Mouse (Mus musculus) heart, adult 9 months (tissue): ENCODE measurements at regions not wholly inside any gene's neighbourhood (a gene's known extent, or its start where the extent isn't known, plus 50 kb on each side); places are given as distances from the start of the nearest gene placed in this dataset.

Source experiments
- DNase-seq, 2 experiments: peaks; one replicate each; pipeline ENCODE4 v3.0.0; 2022; ENCODE audit warnings: low spot score in 2 of 2

DNA sequence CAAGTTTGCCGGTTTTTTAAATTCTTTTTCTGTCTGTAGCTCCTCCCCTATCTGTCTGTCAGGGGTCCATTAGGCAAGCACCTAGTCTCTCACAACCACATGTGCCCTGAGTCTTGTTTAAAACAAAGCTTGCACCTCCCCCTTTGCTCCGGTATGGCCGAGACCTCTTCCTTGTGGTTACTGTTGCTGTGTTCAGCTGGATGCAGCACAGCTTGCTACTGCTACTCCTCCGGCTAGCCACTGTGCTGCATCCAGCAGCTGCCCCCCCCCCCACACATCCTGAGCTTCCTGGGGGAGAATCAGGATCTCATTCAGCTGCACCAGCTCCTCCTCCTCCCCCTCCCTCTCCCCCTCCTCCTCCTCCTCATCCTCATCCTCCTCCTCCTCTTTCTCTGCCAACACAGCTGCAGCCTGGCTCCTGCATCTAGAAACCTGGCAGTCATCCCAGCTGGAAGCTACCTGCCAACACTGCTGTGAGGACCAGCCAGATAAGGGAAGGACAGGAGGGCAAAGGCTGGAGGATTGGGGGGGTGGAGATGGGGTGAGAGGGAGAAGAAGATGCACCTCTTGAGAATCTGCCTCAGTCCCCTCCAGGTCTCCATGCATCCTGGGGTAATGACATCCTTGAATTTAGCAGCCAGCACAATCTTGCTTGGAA is 114.8 kb upstream of the Tmem260 start:
- peak; percentile 59 to 75 for DNase-seq

DNA sequence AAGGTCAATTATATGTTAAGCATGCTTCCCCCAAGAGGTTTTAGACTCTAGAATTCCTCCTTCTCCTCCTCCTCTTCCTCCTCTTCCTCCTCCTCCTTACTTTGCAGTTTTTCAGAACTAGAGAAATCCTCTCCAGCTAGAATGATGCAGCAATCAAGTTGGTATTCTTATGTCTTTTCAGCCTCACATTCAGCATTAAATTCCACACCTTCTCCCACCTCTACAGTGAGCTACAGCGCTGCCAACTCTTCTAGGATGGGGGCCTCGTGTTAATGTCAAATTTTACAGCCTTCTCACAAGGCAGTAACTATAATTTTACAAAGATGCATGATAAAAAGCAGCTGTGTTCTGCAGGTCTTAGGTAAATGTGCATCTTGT is 114.3 kb upstream of the Tmem260 start:
- DNase-seq, result no peak

DNA sequence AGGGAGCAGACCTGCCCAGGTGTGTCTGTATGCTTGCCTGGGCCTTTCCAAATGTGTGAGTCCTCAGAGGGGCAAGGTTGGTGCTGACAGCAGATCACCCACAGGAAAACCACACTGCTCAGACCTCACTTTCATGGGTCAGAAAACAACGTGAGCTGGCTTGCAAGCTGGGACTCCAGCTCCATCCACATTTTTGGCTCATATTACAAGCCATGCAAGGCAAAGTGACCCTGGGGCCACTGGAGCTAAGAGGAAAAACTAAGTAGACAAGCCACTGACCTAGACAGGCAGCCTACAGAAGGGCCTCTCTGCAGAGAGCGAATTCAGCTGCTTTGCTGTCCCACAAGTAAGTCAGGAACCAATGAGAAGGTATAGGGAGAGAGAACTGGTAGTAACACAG is 113.7 kb upstream of the Tmem260 start:
- DNase-seq, result peak; percentile 27 to 49

DNA sequence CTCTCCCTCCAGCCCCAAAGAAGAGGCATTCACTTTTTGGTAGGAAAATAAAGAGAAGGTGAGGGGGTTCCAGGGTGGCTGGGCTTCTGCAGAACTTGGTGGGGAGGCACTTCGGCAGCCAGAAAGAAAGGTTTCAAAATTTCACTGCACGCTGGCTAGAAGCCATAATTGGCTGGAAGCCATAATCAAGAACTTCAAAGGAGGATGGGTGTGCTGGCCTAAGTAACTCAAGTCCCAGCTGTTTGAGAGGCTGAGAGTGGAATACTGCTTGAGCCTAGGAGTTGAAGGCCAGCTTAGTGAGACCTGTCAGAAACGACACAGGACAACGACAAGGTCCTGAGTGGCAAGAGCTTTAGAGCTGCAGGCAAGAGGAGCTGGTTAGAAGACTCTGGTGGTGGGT is 113.3 kb upstream of the Tmem260 start:
- peak; percentile 6 to 8 for DNase-seq

DNA sequence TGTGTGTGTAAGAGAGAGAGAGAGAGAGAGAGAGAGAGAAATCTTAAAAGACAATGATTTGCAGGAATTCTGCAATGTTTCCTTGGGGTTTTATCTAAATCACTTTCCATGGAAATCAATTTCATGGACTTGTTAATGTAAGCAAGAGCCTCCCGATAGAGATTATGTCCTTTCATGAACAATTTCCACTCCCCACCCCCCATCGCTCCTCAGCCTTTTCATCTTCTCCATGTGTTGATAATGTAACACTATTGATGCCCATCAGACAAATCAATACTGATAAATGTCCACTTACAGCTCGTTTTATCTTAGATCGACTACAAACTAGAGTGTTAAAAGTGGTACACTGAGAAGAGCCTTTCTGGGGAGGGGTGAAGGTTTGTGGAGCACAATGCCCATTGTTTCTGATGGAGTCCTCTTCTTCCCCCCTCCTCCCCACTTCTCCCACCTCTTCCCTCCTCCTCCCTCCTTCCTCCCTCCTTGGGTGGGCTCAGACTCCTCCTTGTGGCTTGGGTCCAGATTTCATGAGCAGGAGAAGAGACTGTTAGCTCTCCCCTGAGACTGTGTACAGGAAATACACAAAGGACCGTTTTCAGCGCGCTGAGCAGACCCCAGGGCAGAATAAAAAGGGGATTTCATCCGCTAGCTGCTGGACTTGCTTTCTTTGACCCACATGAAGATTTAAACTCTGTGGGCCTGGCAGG is 111.7 kb upstream of the Tmem260 start:
- no peak for DNase-seq

DNA sequence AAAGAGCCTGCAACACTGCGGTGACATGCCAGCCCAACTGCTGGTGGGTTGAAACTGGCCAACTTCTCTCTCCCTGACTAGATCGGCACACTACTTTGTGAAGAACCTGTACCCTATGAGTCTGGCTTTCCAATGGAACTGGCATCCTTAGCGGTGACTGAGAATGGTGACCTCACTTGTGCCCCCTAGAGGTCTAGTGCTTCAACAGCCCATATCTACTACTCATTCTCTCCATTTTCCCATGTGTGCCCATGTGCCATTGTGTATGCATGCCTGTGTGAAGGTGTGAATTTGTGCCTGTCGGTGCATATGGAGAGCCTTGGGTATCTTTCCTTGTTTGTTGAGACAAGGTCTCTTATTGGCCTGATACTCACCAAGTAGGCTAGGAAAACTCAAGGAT is 106.5 kb upstream of the Tmem260 start:
- no peak for DNase-seq

DNA sequence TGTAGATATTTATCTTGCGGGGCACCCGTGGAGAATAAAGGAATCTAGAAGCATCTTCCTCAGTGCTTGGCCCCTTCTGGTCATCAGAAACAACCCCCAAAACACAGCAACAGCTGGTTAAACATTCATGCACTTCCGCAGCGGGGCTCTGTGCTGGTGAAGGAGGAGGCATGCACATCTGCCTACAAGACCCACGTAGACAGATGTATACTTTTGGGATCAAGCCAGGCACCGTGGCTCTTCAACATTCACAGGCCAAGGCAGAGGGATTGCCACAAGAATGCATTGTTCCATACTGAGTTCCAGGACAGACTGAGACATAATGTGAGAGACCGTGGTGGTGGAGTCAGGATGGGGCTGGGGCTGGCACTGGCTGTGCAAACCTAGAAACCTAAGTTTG is 103.0 kb upstream of the Tmem260 start:
- DNase-seq, result no peak

DNA sequence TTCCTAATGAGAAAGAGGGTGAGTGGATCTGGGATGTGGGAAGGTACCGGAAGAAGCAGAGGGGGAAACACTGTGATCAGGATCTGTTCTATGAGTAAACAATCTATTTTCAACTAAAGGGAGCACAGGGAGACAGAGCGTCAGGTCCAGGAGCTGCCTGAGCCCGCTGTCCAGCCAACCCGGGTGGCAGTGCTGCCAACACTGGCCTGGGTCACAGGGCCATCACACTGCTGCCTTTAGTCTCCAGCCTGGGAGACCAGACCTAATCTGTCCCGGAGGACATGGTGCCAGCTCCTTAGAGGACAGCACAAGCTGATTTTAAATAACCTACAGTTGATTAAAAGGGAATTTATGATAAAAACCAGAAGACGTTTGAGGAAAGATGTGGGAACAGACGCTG is 100.0 kb upstream of the Tmem260 start:
- no peak for DNase-seq

DNA sequence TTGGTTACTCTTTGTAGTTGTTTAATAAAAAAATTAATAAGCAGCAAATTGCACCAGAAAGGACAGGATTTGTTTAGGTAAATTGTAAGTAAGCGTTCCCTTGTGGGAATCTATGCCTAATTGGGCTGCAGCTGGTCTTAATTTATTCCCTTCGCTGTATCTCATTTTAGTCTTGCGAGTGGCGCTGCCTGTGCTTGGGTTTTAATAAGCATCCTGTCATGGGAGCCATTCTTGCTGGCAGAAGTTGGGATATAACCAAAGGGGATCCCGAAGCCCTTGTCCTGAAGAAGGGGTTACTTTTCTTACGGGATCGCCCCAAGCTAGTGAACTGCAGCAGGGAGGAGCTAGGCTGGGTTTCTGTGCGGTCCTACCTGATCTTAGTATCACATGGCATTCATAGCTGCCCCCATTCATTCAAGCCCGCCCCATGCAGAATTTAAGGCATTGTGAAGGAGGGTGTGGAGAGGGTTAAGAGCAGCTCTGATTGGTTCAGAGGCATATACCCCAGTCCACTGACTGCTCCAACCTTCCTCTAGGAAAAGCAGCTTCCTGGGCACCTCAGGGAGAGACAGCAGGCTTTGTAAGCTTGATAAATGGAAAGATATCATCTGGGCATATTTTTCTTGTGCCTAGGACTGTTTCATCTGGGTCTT is 96.4 kb upstream of the Tmem260 start:
- no peak for DNase-seq

DNA sequence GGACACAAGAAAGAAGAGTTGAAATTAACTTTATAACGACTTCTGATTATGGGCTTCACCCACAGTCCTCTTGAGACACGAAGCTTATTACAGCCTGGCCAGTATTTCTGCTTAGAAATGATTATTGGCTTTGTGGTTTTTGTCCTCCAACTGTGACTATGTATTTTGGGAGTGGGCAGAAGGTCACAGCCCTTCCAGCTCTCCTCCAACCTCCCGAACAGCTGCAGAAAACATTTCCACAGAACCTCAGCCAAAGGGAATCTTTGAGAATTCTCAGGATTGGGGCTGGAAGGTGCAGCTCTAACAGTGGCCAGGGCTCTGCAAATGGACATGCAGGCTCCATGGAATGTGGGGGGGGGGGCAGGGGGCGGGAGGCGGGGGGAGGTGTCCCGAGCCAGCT is 94.3 kb upstream of the Tmem260 start:
- no peak for DNase-seq

DNA sequence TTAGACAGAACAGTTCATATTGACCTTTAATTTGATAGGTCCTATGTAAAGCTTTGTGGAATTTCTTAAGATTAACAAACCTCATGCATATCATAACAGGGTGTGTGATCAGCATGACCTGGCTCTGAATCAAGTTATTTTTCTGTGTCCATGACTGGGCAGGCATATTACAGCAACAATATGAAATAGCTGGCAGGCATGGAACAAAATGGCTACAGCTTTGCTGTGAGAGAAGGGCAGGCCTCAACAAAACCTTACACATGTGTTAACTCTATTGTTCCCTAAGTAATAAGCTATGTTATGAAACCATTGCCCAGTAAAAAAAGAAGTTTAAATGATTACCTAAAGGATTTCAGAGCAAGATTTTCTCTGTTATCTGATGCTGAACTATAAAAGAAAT is 93.1 kb upstream of the Tmem260 start:
- no peak for DNase-seq

DNA sequence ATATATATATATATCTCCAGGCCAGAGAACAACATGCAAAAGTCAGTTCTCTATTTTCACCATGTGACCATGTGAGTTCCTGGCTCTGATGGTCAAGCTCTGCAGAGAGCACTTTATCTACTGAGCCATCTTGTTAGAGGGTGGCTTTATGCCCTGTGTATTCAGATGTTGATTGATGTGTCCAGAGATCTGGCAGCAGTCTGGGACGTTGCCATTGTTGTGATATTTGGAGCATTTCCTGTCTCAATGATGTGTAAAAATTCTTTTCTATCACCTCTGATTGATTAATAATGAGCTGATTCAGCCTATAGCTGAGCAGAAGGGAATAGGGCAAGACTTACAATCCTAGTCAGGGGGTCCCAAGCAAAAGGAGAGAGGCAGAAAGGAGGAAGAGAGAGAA is 91.7 kb upstream of the Tmem260 start:
- no peak for DNase-seq

DNA sequence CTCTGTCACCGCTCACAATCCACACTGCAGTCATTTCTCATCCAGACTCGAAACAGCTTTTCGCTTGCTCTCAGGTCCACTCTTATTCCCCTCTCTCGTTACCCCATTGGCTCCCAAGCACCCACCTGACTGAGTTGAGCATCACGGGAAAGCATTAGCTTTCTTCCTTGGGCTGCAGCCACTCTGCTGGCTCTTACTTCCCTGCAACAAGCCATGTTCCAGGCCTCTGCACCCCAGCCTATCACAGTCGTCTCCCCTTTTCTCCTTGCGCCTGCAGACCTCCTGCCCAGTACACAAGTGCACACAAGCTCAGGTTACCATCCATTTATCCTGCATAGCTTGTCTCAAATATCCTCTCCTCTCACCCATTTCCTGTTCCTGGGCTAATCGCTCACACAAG is 88.5 kb upstream of the Tmem260 start:
- DNase-seq, result no peak

DNA sequence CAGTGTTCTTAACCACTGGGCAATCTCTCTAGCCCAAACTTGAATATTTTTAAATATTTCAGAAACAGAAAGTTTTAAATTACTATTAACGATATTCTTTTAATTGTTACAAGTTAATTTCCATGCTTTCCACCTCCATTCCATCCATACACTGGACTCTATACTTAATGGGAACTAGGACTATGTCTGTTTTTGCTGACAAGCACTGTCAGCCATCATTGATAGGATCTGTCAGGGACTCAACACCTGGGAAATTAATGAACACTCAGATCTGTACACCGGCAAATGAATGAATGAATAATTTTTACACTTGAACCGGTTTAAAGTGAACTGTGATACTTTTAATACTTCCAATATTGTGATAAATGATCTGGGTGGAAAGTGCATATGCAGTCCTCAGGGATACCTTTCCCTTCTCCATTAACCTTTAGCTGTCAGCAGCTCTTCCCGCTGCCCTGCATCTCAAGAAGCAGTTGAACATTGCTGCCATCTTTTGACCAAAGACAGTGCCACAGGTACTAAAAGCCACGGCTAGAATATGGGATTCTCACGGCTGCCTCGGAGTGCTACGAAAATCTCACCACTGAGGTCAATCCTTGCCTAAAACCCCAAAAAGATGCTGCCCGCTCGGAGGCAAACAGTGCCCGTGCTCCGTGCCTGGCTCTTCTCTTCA is 87.3 kb upstream of the Tmem260 start:
- no peak for DNase-seq

DNA sequence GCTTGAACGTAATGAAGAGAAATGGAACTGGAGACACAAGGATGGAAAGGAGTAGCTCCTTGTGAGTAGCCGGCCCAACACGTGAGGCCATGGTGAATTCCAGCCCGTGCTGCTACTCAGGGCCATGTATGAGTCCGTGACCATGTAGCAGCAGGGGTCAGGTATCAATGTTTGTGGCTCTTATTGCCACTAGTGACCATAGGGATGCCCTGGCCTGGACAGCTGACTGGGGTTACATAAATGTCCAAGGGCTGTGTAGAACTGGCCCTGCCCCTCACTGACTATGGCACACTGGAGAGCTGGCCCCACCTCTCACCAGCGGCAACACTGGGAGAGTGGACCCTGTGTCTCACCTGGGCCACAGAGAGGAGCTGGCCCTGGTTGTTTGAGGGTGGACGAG is 84.1 kb upstream of the Tmem260 start:
- no peak for DNase-seq

DNA sequence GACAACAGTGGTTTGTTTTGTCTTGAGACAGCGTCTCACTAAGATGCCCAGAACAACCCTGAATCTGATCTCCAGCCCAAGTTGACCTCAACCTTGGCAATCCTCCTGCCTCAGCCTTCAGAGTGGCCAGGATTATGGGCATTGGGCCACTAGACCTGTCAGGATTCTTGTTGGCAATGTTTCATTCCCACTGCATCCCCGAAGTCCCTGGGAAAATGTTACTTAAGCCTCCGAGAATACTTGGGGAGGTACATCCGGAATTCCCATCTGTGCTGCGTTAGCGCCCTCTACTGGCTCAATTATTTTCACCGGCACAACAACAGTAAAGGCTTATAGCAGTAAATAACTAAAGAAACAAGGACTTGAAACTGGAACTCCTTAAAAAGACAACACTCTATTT is 78.9 kb upstream of the Tmem260 start:
- DNase-seq, result peak; percentile 49 to 76

DNA sequence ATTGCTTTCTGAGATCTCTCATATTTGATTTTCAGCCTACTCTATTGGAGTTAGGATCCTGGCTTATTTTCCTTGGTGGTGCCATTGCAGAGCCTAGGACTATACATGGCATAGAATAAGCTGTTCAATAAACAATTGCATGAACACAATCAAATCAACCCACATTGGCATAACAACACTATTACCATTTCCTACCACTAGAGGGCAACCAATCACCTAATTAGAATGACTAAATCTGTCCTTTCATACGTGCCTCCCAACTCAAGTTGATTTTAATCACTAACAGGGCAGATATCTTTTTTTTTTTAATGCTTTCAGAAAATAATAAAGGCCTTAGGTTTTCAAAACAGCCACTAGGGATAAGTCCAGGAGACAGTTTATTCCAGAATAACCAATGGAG is 75.6 kb upstream of the Tmem260 start:
- DNase-seq, result peak in 1 of 2 experiments; percentile 41

DNA sequence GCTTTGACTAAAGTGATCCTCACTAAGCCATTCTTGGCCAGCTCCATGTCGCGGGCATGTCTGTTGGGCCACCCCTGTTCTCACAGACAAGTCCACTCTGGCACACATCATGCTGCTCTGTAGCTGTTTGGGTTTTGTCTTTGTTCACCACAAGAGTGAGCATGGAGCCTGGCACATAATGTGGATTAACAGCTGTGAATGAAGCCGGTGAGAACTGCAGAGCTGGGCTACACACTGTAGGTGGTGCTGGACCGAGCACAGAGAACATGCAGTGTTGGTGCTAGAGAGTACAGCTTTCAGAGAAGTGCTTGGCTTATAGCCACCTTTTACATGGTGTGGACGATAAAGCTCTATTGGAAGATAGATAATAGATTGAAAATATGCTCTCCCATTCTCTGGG is 74.2 kb upstream of the Tmem260 start:
- no peak for DNase-seq

DNA sequence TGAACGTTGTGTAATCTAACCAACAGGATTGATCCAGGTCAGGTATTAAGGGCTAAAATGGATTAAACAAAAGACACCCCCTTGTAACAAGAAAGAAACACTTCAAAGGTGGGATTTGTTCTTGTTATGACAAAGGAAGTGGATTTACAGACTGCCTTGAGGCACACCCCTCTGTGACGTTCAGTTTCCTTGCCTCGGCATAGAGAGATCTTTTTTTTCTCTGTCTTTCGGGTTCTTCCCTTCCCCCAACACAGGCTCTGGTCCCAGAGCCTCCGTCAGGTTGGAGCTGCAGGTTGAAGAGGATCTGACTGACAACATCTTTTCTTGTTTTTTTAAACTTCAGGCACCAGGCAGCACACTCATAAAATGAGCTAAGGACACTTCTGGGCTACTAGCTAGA is 69.8 kb upstream of the Tmem260 start:
- no peak for DNase-seq
